Mouse (Mus musculus) lung, embryonic 14.5 days (tissue): ENCODE measurements around the gene Rapgef4. TPM values are rescaled to one million over a fixed set of nuclear protein-coding genes. Genes with fewer than 3 reads are reported as not detected.

Experiments used
- ATAC-seq: fragments of 200-750 bp; cut with Nextera tagmentation; 2 replicates; pipeline ENCODE4 v1.8.0; 2017; ENCODE audit warnings: mild to moderate bottlenecking, moderate TSS enrichment, moderate library complexity; ENCODE audit not compliant: insufficient read depth
- DNase-seq: peaks from one replicate; pipeline ENCODE4 v3.0.0-alpha.2; 2015
- H3K27ac ChIP-seq: fragments of 300-500 bp; sonication (generic); 2 replicates; pipeline ENCODE4 v1.5.1; 2014; ENCODE audit warnings: low read depth, mild to moderate bottlenecking, moderate library complexity
- H3K27me3 ChIP-seq: fragments of 300-500 bp; sonication (generic); 2 replicates; pipeline ENCODE4 v1.6.1; 2014; ENCODE audit warnings: low read length, control low read depth; ENCODE audit not compliant: insufficient read depth
- H3K36me3 ChIP-seq: fragments of 300-500 bp; sonication (generic); 2 replicates; pipeline ENCODE4 v1.6.1; 2014; ENCODE audit warnings: control low read depth; ENCODE audit not compliant: insufficient read depth
- H3K4me1 ChIP-seq: fragments of 300-500 bp; sonication (generic); 2 replicates; pipeline ENCODE4 v1.6.1; 2014; ENCODE audit warnings: antibody characterized with exemption, control low read depth; ENCODE audit not compliant: insufficient read depth
- H3K4me2 ChIP-seq: fragments of 300-500 bp; sonication (generic); 2 replicates; pipeline ENCODE4 v1.6.1; 2014; ENCODE audit warnings: mild to moderate bottlenecking
- H3K4me3 ChIP-seq: fragments of 300-500 bp; sonication (generic); 2 replicates; pipeline ENCODE4 v1.5.1; 2014; ENCODE audit warnings: low read depth, low read length
- H3K9ac ChIP-seq: fragments of 300-500 bp; sonication (generic); 2 replicates; pipeline ENCODE4 v1.6.1; 2014
- H3K9me3 ChIP-seq: fragments of 300-500 bp; sonication (generic); 2 replicates; pipeline ENCODE4 v1.6.1; 2016; ENCODE audit warnings: low read depth, low read length, control low read depth
- CTCF ChIP-seq: IDR thresholded peaks from 2 replicates; pipeline ENCODE4 v1.5.1; 2016; ENCODE audit warnings: antibody characterized with exemption, low read depth
- WGBS: fragments of 180-500 bp; shearing (Covaris S2); extraction: QIAGEN DNeasy Blood & Tissue Kit; methylation state at CpG from one replicate; pipeline ENCODE4 v1.1.7; 2014; 5-methylcytosine and 5-hydroxymethylcytosine counted together
- polyA plus RNA-seq: library from polyadenylated mRNA; unstranded; fragments of >200 nt; fragmentation: Nextera tagmentation; extraction: Ambion mirVana; gene quantifications from 2 replicates; pipeline ENCODE4 v1.2.1, GENCODE M21; 2014

Gene Rapgef4
- polyA plus RNA-seq, 1 experiment from 2014 or later, result 3.5 TPM

- no peak overlapping the region for H3K4me3 ChIP-seq
- no peaks in the 10 kb centered on the region for H3K4me1 ChIP-seq
- no peaks in the 10 kb centered on the region for H3K27me3 ChIP-seq
- no peaks in the 10 kb centered on the region for H3K9me3 ChIP-seq
- H3K27ac ChIP-seq, result no peak overlapping the region
- DNase-seq, result no peak
- H3K4me2 ChIP-seq, result no peak overlapping the region
- 69% methylated on average over 8 of the region's 8 CpGs for WGBS
- H3K9ac ChIP-seq, result no peak overlapping the region
- no peak for TF ChIP-seq CTCF
- no peak for ATAC-seq
- H3K36me3 ChIP-seq, result no peaks in the 10 kb centered on the region
These were observed 58.5 kb downstream of the Rapgef4 start for GRCm38 (mm10) chr2:72039522-72040045.

DNA sequence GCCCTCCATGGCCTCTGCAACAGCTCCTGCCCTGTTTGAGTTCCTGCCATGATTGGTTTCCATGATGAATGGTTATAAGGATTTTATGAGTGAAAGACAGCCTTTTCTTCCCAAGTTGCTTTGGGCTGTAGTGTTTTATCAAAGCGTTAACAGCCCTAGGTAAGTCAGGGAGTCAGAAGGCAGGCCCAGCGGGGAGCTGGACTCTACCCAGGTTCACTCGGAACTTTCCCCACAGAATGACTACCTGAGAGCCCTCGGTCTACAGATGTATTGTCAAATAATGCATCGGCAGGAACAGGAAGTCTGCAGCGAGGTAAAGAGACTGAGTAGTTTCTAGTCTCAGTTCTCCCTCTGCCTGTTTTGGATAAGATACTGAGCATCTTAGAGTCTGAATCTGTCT is 60.0 kb downstream of the Rapgef4 start:
- no peak for DNase-seq
- no peaks in the 10 kb centered on the region for H3K27me3 ChIP-seq
- TF ChIP-seq CTCF, result no peak
- no peak overlapping the region for H3K4me3 ChIP-seq
- no peaks in the 10 kb centered on the region for H3K36me3 ChIP-seq
- ATAC-seq, result no peak
- H3K9ac ChIP-seq, result no peak overlapping the region
- no peak overlapping the region for H3K27ac ChIP-seq
- H3K9me3 ChIP-seq, result no peaks in the 10 kb centered on the region
- no peak overlapping the region for H3K4me2 ChIP-seq
- WGBS, result 83% methylated on average over 6 of the region's 6 CpGs
- no peaks in the 10 kb centered on the region for H3K4me1 ChIP-seq

DNA sequence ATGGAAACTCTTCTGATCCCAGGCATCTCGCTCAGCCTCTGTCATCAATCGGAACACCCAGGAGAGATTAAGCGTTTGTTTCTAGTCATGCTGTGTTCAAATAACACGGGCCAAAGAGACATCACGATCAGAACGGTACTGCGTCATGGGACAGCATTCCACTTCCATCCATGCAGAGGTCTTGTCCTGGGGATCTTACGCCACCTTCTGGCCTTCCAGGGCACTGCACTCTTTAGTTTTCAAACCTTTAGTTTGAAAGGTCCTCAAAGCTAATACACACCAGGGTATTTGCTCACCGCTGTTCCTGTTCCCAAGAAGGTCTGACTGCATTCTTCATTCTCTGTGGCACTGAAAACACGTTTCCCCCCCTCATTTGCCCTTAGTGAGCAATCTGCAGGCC is 61.1 kb downstream of the Rapgef4 start:
- Histone ChIP-seq H3K36me3 (no peaks in the 10 kb centered on the region), H3K27me3 (no peaks in the 10 kb centered on the region), H3K4me1 (no peaks in the 10 kb centered on the region), H3K9me3 (no peaks in the 10 kb centered on the region), H3K4me2 (no peak overlapping the region), H3K27ac (no peak overlapping the region), H3K4me3 (no peak overlapping the region), H3K9ac (no peak overlapping the region)
- ATAC-seq (no peak), DNase-seq (no peak)
- TF ChIP-seq CTCF, result peak; percentile 44
- 90% methylated on average over 10 of the region's 10 CpGs for WGBS

DNA sequence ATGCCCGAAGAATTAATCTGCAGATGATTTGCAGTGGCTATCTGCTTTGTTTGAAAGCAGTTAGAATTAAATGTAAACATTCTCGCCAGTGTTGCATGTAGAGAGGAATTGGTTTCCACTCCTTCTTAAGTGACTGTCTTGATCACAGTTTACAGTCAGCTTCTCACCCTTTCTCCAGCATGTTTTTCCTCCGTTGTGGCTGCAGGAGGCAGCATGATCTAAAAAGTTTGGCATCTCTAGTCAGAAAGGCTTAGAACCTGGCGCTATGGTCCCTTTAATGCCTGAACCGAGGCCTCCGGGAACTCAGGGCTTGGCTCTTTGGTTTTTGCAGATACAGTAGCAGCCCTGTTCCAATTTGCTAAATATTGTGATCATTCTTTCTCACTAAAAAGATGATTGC is 63.2 kb downstream of the Rapgef4 start:
- no peak overlapping the region for H3K4me3 ChIP-seq
- peak; percentile 64 for TF ChIP-seq CTCF
- H3K27ac ChIP-seq, result no peak overlapping the region
- peak; percentile 78 for DNase-seq
- no peaks in the 10 kb centered on the region for H3K4me1 ChIP-seq
- no peak overlapping the region for H3K9ac ChIP-seq
- no peaks in the 10 kb centered on the region for H3K9me3 ChIP-seq
- H3K36me3 ChIP-seq, result no peaks in the 10 kb centered on the region
- ATAC-seq, result no peak
- no peak overlapping the region for H3K4me2 ChIP-seq
- H3K27me3 ChIP-seq, result no peaks in the 10 kb centered on the region
- WGBS, result 24% methylated on average over 6 of the region's 6 CpGs

- Histone ChIP-seq H3K4me3 (no peak overlapping the region), H3K9me3 (no peaks in the 10 kb centered on the region), H3K27ac (no peak overlapping the region), H3K4me1 (no peaks in the 10 kb centered on the region), H3K36me3 (no peaks in the 10 kb centered on the region), H3K27me3 (no peaks in the 10 kb centered on the region), H3K4me2 (no peak overlapping the region), H3K9ac (no peak overlapping the region)
- 83% methylated on average over 8 of the region's 8 CpGs for WGBS
- no peak for TF ChIP-seq CTCF
- DNase-seq, result no peak
- no peak for ATAC-seq
These were observed 64.0 kb downstream of the Rapgef4 start for GRCm38 (mm10) chr2:72045024-72045423.

- no peak for TF ChIP-seq CTCF
- no peak for DNase-seq
- H3K4me2 ChIP-seq, result no peak overlapping the region
- H3K9me3 ChIP-seq, result no peaks in the 10 kb centered on the region
- H3K27me3 ChIP-seq, result no peaks in the 10 kb centered on the region
- ATAC-seq, result no peak
- no peaks in the 10 kb centered on the region for H3K36me3 ChIP-seq
- no peak overlapping the region for H3K27ac ChIP-seq
- no peaks in the 10 kb centered on the region for H3K4me1 ChIP-seq
- no peak overlapping the region for H3K4me3 ChIP-seq
- no peak overlapping the region for H3K9ac ChIP-seq
- 58% methylated on average over 11 of the region's 11 CpGs for WGBS
These were observed 64.6 kb downstream of the Rapgef4 start for GRCm38 (mm10) chr2:72045659-72046058.

DNA sequence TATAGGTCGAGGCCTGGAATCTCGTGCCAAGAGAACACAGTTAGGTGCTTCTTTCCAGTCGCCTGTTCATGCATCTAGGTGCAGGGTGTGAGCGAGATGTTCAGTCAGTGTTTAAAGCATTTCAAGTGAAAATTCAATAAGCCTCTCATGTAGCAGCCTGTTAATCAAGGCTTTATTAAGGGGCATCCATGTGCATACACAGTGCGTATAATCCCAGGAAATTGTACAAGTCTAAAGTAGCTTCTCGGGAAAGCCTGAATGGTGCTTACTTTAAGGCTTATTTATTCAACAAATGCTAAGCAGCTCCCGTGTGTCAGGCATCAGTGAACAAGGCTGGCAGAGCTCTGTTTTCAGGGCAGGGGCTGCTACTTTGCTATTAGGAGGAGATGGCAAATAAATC is 69.4 kb downstream of the Rapgef4 start:
- Histone ChIP-seq H3K36me3 (no peaks in the 10 kb centered on the region), H3K4me2 (no peak overlapping the region), H3K27me3 (no peaks in the 10 kb centered on the region), H3K27ac (no peak overlapping the region), H3K4me1 (no peaks in the 10 kb centered on the region), H3K9me3 (no peaks in the 10 kb centered on the region), H3K4me3 (no peak overlapping the region), H3K9ac (no peak overlapping the region)
- no peak for ATAC-seq
- TF ChIP-seq CTCF, result no peak
- 50% methylated on average over 7 of the region's 7 CpGs for WGBS
- DNase-seq, result no peak

- Histone ChIP-seq H3K9ac (no peak overlapping the region), H3K27me3 (no peaks in the 10 kb centered on the region), H3K27ac (peak overlapping the region; percentile 64), H3K9me3 (no peaks in the 10 kb centered on the region), H3K4me2 (peak overlapping the region; percentile 47), H3K4me3 (no peak overlapping the region), H3K36me3 (no peaks in the 10 kb centered on the region), H3K4me1 (no peaks in the 10 kb centered on the region)
- WGBS, result 57% methylated on average over 5 of the region's 5 CpGs
- peak; percentile 80 for DNase-seq
- no peak for TF ChIP-seq CTCF
- ATAC-seq, result peak; percentile 35; the same call in 1 of the 2 replicates
These were observed 73.2 kb downstream of the Rapgef4 start for GRCm38 (mm10) chr2:72054280-72054679.
